Mouse (Mus musculus) MEL (cell line): ENCODE results near the gene Prss2.

Source experiments
- BHLHE40 ChIP-seq: IDR thresholded peaks from 2 replicates; pipeline ENCODE4 v1.6.1; 2012; ENCODE audit warnings: low read depth, mild to moderate bottlenecking, inconsistent platforms, low read length, improper control_type of control experiment, borderline replicate concordance
- CTCF ChIP-seq, 3 experiments: IDR thresholded peaks in 2 of 3; conservative IDR thresholded peaks in 1 of 3; 2 replicates each; pipeline ENCODE4 v1.5.1; 2011 to 2012; ENCODE audit warnings: low read length in 3 of 3, low read depth in 2 of 3, mild to moderate bottlenecking in 2 of 3, improper control_type of control experiment in 1 of 3, inconsistent platforms in 1 of 3, mixed read lengths in 1 of 3, moderate library complexity in 1 of 3; ENCODE audit not compliant: control insufficient read depth in 1 of 3, insufficient read depth in 1 of 3, poor library complexity in 1 of 3, severe bottlenecking in 1 of 3
- EP300 ChIP-seq, 2 experiments: IDR thresholded peaks; 2 replicates each; pipeline ENCODE4 v1.6.1; 2011; ENCODE audit warnings: improper control_type of control experiment in 2 of 2, low read length in 2 of 2, low read depth in 1 of 2, mild to moderate bottlenecking in 1 of 2
- GABPA ChIP-seq: IDR thresholded peaks from 2 replicates; pipeline ENCODE4 v1.6.1; 2012; ENCODE audit warnings: low read depth, mild to moderate bottlenecking, inconsistent platforms, low read length, improper control_type of control experiment, moderate library complexity
- KAT2A ChIP-seq: conservative IDR thresholded peaks from 2 replicates; pipeline ENCODE4 v1.6.1; 2012; ENCODE audit warnings: low read depth, low read length, improper control_type of control experiment, inconsistent platforms
- MAX ChIP-seq: IDR thresholded peaks from 2 replicates; pipeline ENCODE4 v1.6.1; 2011; ENCODE audit warnings: low read length, improper control_type of control experiment
- POLR2A ChIP-seq, 2 experiments: IDR thresholded peaks; 2 replicates each; pipeline ENCODE4 v1.6.1; 2011 to 2012; ENCODE audit warnings: low read length in 2 of 2, mild to moderate bottlenecking in 2 of 2, control low read depth in 1 of 2, improper control_type of control experiment in 1 of 2, low read depth in 1 of 2, moderate library complexity in 1 of 2; ENCODE audit not compliant: control insufficient read depth in 1 of 2, insufficient read depth in 1 of 2, poor library complexity in 1 of 2
- USF1 ChIP-seq: IDR thresholded peaks from 2 replicates; pipeline ENCODE4 v1.6.1; 2014; ENCODE audit warnings: low read depth, mild to moderate bottlenecking, inconsistent platforms, low read length, improper control_type of control experiment, moderate library complexity
- USF2 ChIP-seq, 2 experiments: IDR thresholded peaks; 2 replicates each; pipeline ENCODE4 v1.6.1; 2011 to 2012; ENCODE audit warnings: improper control_type of control experiment in 2 of 2, low read length in 2 of 2, borderline replicate concordance in 1 of 2, inconsistent platforms in 1 of 2, low read depth in 1 of 2, mild to moderate bottlenecking in 1 of 2; ENCODE audit not compliant: insufficient read depth in 1 of 2
- ZKSCAN1 ChIP-seq: IDR thresholded peaks from 2 replicates; pipeline ENCODE4 v1.6.1; 2012; ENCODE audit warnings: low read depth, mild to moderate bottlenecking, inconsistent platforms, low read length, improper control_type of control experiment, moderate library complexity
- ZMIZ1 ChIP-seq: IDR thresholded peaks from 2 replicates; pipeline ENCODE4 v1.6.1; 2012; ENCODE audit warnings: low read depth, mild to moderate bottlenecking, inconsistent platforms, low read length, improper control_type of control experiment, moderate library complexity
- ZNF384 ChIP-seq: IDR thresholded peaks from 2 replicates; pipeline ENCODE4 v1.6.1; 2012; ENCODE audit warnings: low read depth, mild to moderate bottlenecking, inconsistent platforms, low read length, improper control_type of control experiment

GRCm38 (mm10) chr6:41544381-41544924, 22.9 kb downstream of the Prss2 start:
- no peak for TF ChIP-seq MAX
- no peak for TF ChIP-seq EP300 (IDR thresholded peaks at IDR 0.05; ENCODE audit: low read depth in 1 of 2, low read length in 2 of 2)
- TF ChIP-seq KAT2A, result no peak
- no peak for TF ChIP-seq ZMIZ1
- TF ChIP-seq CTCF (IDR thresholded peaks at IDR 0.05 in 2 of 3, conservative IDR thresholded peaks at IDR 0.05 in 1 of 3; ENCODE audit: control insufficient read depth in 1 of 3, insufficient read depth in 1 of 3, low read depth in 2 of 3, low read length in 3 of 3, poor library complexity in 1 of 3, severe bottlenecking in 1 of 3), result no peak
- no peak for TF ChIP-seq GABPA
- TF ChIP-seq USF2 (IDR thresholded peaks at IDR 0.05; ENCODE audit: borderline replicate concordance in 1 of 2, insufficient read depth in 1 of 2, low read depth in 1 of 2, low read length in 2 of 2), result no peak
- TF ChIP-seq POLR2A (IDR thresholded peaks at IDR 0.05; ENCODE audit: control insufficient read depth in 1 of 2, insufficient read depth in 1 of 2, low read depth in 1 of 2, low read length in 2 of 2, poor library complexity in 1 of 2), result no peak
- TF ChIP-seq USF1, result no peak
- no peak for TF ChIP-seq BHLHE40
- no peak for TF ChIP-seq ZNF384
- TF ChIP-seq ZKSCAN1, result no peak
